Mouse (Mus musculus) ES-E14 (cell line): ENCODE data around the gene Nab2. TPM values are rescaled to one million over a fixed set of nuclear protein-coding genes. Genes with fewer than 3 reads are reported as not detected.
A peak's percentile ranks its signal among the peaks of the same experiment; 100 is the strongest.

ENCODE experiments used
- DNase-seq: peaks from one replicate; pipeline ENCODE4 v3.0.0-alpha.2; 2013; ENCODE audit warnings: low read depth, low spot score
- H3K27ac ChIP-seq: 2 replicates; pipeline ENCODE4 v1.5.1; 2012; ENCODE audit warnings: low read depth, mild to moderate bottlenecking, low read length, moderate library complexity, mixed read lengths; ENCODE audit not compliant: poor library complexity, insufficient read depth, severe bottlenecking
- H3K36me3 ChIP-seq: 2 replicates; pipeline ENCODE4 v1.6.1; 2012; ENCODE audit warnings: mild to moderate bottlenecking, low read length, moderate library complexity, mixed read lengths; ENCODE audit not compliant: control insufficient read depth, poor library complexity, insufficient read depth, severe bottlenecking
- H3K4me1 ChIP-seq, 2 experiments: fragments of 150-350 bp in 1 of 2; sonication (generic) in 1 of 2; 2 replicates each; pipeline ENCODE4 v1.6.1; 2012; ENCODE audit warnings: low read length in 2 of 2, mild to moderate bottlenecking in 1 of 2, mixed read lengths in 1 of 2; ENCODE audit not compliant: control insufficient read depth in 2 of 2, insufficient read depth in 2 of 2, poor library complexity in 1 of 2
- H3K4me3 ChIP-seq, 2 experiments: fragments of 150-350 bp in 1 of 2; sonication (generic) in 1 of 2; 2 replicates each; pipeline ENCODE4 v1.5.1; 2012; ENCODE audit warnings: low read length in 2 of 2, low read depth in 1 of 2, mild to moderate bottlenecking in 1 of 2, mixed read lengths in 1 of 2; ENCODE audit not compliant: insufficient read depth in 1 of 2, poor library complexity in 1 of 2, severe bottlenecking in 1 of 2
- H3K9ac ChIP-seq: 2 replicates; pipeline ENCODE4 v1.6.1; 2012; ENCODE audit warnings: low read depth, mild to moderate bottlenecking, low read length, mixed read lengths; ENCODE audit not compliant: poor library complexity, insufficient read depth, severe bottlenecking
- H3K9me3 ChIP-seq: fragments of 150-350 bp; sonication (generic); 2 replicates; pipeline ENCODE4 v1.6.1; 2012; ENCODE audit warnings: low read depth, mild to moderate bottlenecking, low read length; ENCODE audit not compliant: control insufficient read depth, insufficient read depth
- CHD2 ChIP-seq: IDR thresholded peaks from 2 replicates; pipeline ENCODE4 v1.6.1; 2014; ENCODE audit warnings: mild to moderate bottlenecking, low read depth, low read length, inconsistent platforms
- HCFC1 ChIP-seq: IDR thresholded peaks from 2 replicates; pipeline ENCODE4 v1.6.1; 2012; ENCODE audit warnings: low read length, inconsistent platforms, borderline replicate concordance; ENCODE audit not compliant: insufficient read depth
- MAFK ChIP-seq: IDR thresholded peaks from 2 replicates; pipeline ENCODE4 v1.6.1; 2014; ENCODE audit warnings: mild to moderate bottlenecking, low read depth, low read length, inconsistent platforms; ENCODE audit not compliant: insufficient read depth
- ZC3H11A ChIP-seq: IDR thresholded peaks from 2 replicates; pipeline ENCODE4 v1.6.1; 2012; ENCODE audit warnings: low read depth, mild to moderate bottlenecking, inconsistent platforms, low read length, borderline replicate concordance
- ZNF384 ChIP-seq: IDR thresholded peaks from 2 replicates; pipeline ENCODE4 v1.6.1; 2012; ENCODE audit warnings: low read depth, low read length, inconsistent platforms
- in situ Hi-C, 2 experiments: fragments of 600-800 bp; cut with MboI; formaldehyde crosslinking; loops; one replicate each; pipeline ENCODE4 v1.15.1; 2025; ENCODE audit warnings: low sequenced_read_pairs in 2 of 2, inconsistent platforms in 1 of 2; ENCODE audit not compliant: unreplicated experiment in 2 of 2
- total RNA-seq: library from RNA; depleted of rRNA; stranded (reverse); fragments of 300-350 nt; gene quantifications from 2 replicates; pipeline ENCODE4 v1.2.3, GENCODE M21; 2012

The Nab2 gene
- total RNA-seq, 1 experiment: 10.6 TPM

DNA sequence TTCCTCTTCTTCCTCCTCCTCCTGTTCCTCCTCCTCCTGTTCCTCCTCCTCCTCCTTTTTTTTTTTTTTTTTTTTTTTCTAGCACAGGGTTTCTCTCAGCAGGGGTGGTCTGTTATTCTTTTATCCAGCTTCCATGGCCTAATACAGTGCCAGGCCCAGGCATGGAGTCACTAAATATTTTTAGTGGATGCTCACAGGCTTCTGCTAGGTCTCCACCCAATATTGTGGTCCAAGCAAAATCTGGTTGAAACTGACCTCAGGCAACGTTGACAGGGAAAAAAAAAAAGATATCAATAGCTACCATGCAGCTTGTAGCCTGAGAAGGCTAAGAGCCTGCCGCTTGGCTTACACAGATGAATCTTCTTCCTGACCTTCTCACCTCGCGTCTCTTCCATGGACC is 45.7 kb downstream of the Nab2 start:
- Histone ChIP-seq H3K4me3 (no peak overlapping the region), H3K9me3 (no peaks in the 10 kb centered on the region; the same call in 1 of the 2 replicates), H3K36me3 (no peaks in the 10 kb centered on the region), H3K27ac (no peak overlapping the region), H3K9ac (no peak overlapping the region), H3K4me1 (peaks cover 1 to 14% of the 10 kb centered on the region in 2 experiments; a peak in 2 of 4 replicates)
- no peak for DNase-seq
- TF ChIP-seq ZNF384 (no peak), HCFC1 (no peak), MAFK (no peak), ZC3H11A (no peak), CHD2 (no peak)
- in situ Hi-C loops: no loop called here

DNA sequence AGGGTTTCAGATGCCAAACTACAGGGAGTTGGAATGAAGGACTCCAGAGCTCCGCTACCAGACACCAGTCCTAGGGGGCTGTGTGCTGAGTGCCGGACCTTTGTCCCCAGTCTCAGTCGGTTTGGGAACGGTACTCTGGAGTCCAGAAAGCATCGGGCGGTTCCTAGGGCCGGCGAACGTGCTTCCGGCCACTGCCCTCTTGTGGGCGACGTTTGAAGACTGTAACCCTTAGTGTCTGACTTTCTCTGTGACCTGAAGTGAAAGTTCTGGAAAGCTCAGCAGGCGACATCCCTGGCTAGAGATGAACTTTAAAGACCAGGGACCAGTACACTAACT is 46.3 kb downstream of the Nab2 start:
- no peak overlapping the region; the same call in 1 of the 2 replicates for H3K9ac ChIP-seq
- peaks cover 1 to 14% of the 10 kb centered on the region in 2 experiments; a peak in 2 of 4 replicates for H3K4me1 ChIP-seq
- DNase-seq: no peak
- no peaks in the 10 kb centered on the region; the same call in 1 of the 2 replicates for H3K9me3 ChIP-seq
- H3K27ac ChIP-seq: no peak overlapping the region
- H3K4me3 ChIP-seq: peak overlapping the region; percentile 63 to 72
- H3K36me3 ChIP-seq: no peaks in the 10 kb centered on the region
- TF ChIP-seq ZC3H11A (no peak), HCFC1 (no peak), MAFK (no peak), ZNF384 (no peak), CHD2 (no peak)
- in situ Hi-C loops: no loop called here

DNA sequence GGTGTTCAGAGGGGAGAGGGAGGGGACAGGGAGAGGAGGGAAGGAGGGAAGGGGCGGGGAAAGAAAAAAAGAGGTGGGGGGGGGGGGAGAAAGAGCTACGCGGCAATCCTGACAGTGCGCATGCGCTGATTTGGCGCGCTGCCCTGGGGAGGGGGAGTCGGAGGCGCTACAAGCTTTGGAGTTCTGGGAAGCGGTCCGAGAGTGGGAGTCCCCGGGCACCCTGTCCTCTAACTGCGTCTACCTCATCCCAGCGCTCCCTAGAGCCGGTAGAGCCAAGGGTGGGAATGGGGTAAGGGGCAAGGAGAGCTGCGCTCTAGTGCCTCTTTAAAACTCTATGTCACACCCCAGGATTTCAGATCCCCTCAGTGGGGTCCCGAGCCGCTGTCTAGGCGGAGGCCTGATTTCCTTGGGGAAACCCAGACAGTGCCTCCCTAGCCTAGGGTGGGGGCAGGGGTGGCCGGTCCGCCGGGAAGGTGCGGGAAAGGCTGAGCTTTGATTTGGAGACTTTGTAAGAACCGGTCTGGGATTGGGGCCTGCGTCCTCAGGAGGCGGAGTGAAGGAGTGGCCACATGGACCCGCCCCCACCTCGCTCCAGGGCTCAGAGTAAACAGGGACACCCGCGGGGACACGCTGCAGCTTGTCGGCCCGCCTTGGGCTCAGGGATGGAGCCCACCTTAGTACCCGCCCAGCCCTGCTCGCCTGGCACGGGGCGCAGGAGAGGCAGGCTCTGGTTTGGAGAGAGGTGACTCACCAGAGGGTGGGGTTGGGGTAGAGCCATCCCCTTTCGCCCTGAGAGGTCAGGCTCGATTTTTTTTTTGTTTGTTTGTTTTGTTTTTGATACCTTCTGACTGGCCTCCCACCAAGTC is 46.9 kb downstream of the Nab2 start:
- no peak for TF ChIP-seq MAFK
- TF ChIP-seq HCFC1: peak; percentile 43; the same call in 1 of the 2 replicates
- in situ Hi-C loops: no loop called here
- Histone ChIP-seq H3K27ac (peak overlapping the region; percentile 43; the same call in 1 of the 2 replicates), H3K4me3 (peak overlapping the region; percentile 66 to 72), H3K9ac (peak overlapping the region; percentile 47; the same call in 1 of the 2 replicates), H3K4me1 (peaks cover 4 to 14% of the 10 kb centered on the region in 2 experiments; a peak in 3 of 4 replicates), H3K9me3 (no peaks in the 10 kb centered on the region; the same call in 1 of the 2 replicates), H3K36me3 (no peaks in the 10 kb centered on the region)
- DNase-seq: peak; percentile 91

DNA sequence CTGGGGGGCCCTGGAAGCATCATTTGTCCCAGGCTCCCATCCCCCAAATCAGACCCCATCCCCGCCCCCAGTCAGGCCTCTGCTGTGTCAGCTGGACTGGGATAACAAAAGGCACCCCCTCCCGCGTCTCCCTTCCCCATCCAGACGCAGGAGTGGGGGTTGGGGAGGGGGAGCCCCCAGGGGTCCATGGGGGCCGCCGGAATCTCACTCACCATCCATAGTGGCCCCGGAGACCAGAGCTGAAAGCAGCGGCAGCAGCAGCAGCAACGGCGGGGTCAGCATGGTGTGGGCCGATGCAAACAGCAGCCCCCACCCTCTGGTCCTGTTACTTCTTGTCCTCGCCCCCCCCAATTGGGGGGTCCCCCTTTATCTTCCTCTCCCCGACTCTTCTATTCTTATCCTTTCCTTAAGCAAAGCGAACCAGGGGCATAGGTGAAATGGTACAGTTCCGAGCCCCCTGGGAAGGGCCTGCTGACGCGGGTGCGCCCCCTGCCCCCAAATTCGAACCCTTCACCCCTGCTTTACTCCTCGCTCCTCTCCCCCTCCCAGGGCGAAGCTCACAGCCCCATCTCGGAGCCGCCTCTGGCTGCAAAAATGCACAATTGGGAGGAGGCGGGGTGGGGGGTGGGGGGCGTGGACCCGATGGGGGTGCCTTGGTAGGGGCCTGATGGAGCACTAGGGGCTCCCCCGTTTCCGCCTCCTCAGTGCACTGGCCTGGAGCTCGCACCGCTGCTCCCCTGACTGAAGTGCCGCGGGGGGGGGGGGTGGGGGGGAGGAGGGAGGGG is 47.8 kb downstream of the Nab2 start, which contains the start of gene Lrp1:
Gene Lrp1 (minus strand): TSS at position 743 of the 785 bp plus-strand sequence.
- TF ChIP-seq HCFC1: no peak
- TF ChIP-seq ZNF384: no peak
- no peak for TF ChIP-seq CHD2
- TF ChIP-seq MAFK: no peak
- Histone ChIP-seq H3K4me1 (peaks cover 6 to 19% of the 10 kb centered on the region in 2 experiments; a peak in 3 of 4 replicates), H3K9ac (peak within 1 kb of the TSS; percentile 61; the same call in 1 of the 2 replicates), H3K4me3 (peak within 1 kb of the TSS; percentile 66 to 72), H3K36me3 (no peaks in the 10 kb centered on the region), H3K9me3 (no peaks in the 10 kb centered on the region), H3K27ac (peak within 1 kb of the TSS; percentile 43; the same call in 1 of the 2 replicates)
- DNase-seq: no peak
- in situ Hi-C loops: no loop called here
